Mouse (Mus musculus) subcutaneous adipose tissue, adult 2 months (tissue): ENCODE data around the gene 1700001C02Rik. TPM values are rescaled to one million over a fixed set of nuclear protein-coding genes. Genes with fewer than 3 reads are reported as not detected.

Source experiments
- polyA plus RNA-seq: library from polyadenylated mRNA; depleted of rRNA; stranded (reverse); fragments of >200 nt; gene quantifications from 2 replicates; pipeline ENCODE4 v1.2.3, GENCODE M21; 2012; ENCODE audit warnings: low replicate concordance; rRNA removed

Gene 1700001C02Rik
- polyA plus RNA-seq = not detected in 2 replicates

DNA sequence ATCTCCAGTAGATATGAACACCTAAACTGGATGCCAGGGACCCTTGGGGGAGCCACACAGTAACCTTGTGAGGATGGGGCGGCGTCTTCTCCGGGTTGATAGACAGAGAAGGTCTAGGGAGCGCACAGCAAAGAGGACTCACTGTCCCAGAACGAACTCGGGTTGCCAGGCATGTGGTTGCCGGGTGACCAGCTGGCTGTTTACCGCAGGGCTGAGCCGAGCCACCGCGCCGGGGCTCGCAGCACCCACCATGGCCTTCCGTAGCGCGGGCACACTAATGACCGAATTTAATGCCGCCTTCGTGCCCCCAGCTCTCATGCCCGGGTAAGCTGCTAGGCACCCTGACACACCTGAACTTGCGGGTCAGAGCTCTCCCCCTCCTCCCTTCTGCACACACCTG lies at the start of gene 1700001C02Rik:
Gene 1700001C02Rik (plus strand): TSS at position 187 of the 400 bp plus-strand sequence.

DNA sequence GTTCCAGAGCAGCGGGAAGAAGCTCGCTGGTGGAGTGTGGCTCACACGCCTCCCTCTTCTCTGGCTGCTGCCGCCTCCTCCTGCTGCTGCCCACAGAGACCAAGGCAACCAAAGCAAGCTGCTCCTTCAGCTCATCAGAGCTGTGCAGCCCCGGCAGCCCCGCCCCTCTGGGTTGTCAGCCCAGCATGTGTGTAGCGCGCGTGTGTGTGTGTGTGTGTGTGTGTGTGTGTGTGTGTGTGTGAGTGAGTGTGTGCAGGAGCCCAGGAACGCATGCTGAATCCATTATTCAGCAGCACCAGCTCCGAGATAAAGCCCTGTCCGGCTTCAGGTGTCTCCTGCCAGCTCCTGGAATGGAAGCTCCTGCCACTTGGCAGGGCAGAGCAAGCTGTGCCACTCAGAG lies 4.0 kb upstream of the 1700001C02Rik start, which contains the start of gene Otof:
Gene Otof (minus strand): TSS at position 112 of the 400 bp plus-strand sequence.

Other genes starting within 250 kb of the 1700001C02Rik start
- 37.8 and 41.3 TPM in 2 replicates for gene Selenoi, start 233.5 kb upstream of the 1700001C02Rik start, polyA plus RNA-seq
- 0.09 TPM in 1 of 2 replicates, not detected in the other for gene Drc1, start 184.7 kb upstream of the 1700001C02Rik start, polyA plus RNA-seq
- 0.08 and 0.33 TPM in 2 replicates for gene Otof, start 4.1 kb upstream of the 1700001C02Rik start, polyA plus RNA-seq
- gene Cib4, start 79.8 kb downstream of the 1700001C02Rik start, polyA plus RNA-seq = not detected in 2 replicates
- gene Kcnk3, start 122.1 kb downstream of the 1700001C02Rik start, polyA plus RNA-seq = 66.4 and 104 TPM in 2 replicates
- 72.8 and 91.1 TPM in 2 replicates for gene Slc35f6, start 181.9 kb downstream of the 1700001C02Rik start, polyA plus RNA-seq
- gene Cenpa, start 200.7 kb downstream of the 1700001C02Rik start, polyA plus RNA-seq = 6.7 and 24.1 TPM in 2 replicates
- gene Dpysl5, start 245.5 kb downstream of the 1700001C02Rik start, polyA plus RNA-seq = 0.23 and 1.1 TPM in 2 replicates